Mouse (Mus musculus) heart, embryonic 16.5 days (tissue): ENCODE measurements around the gene Gprc5b. TPM values are rescaled to one million over a fixed set of nuclear protein-coding genes. Genes with fewer than 3 reads are reported as not detected.

Experiments
- ATAC-seq: fragments of 200-750 bp; cut with Nextera tagmentation; replicated peaks from 2 replicates; pipeline ENCODE4 v1.8.0; 2017; ENCODE audit warnings: moderate number of reproducible peaks; ENCODE audit not compliant: insufficient read depth, low FRiP score; ENCODE audit errors: extremely low read depth
- H3K27ac ChIP-seq: fragments of 300-500 bp; sonication (generic); 2 replicates; pipeline ENCODE4 v1.5.1; 2014; ENCODE audit warnings: mild to moderate bottlenecking, low read length, control low read depth, moderate library complexity
- H3K27me3 ChIP-seq: fragments of 300-500 bp; sonication (generic); 2 replicates; pipeline ENCODE4 v1.6.1; 2014; ENCODE audit warnings: low read length, mixed read lengths; ENCODE audit not compliant: control insufficient read depth, insufficient read depth
- H3K36me3 ChIP-seq: fragments of 300-500 bp; sonication (generic); 2 replicates; pipeline ENCODE4 v1.6.1; 2014; ENCODE audit not compliant: control insufficient read depth, insufficient read depth
- H3K4me1 ChIP-seq: fragments of 300-500 bp; sonication (generic); 2 replicates; pipeline ENCODE4 v1.6.1; 2014; ENCODE audit warnings: low read length, mixed read lengths; ENCODE audit not compliant: control insufficient read depth, insufficient read depth
- H3K4me2 ChIP-seq: fragments of 300-500 bp; sonication (generic); 2 replicates; pipeline ENCODE4 v1.6.1; 2014; ENCODE audit warnings: low read depth, mild to moderate bottlenecking, control low read depth, low read length
- H3K4me3 ChIP-seq: fragments of 300-500 bp; sonication (generic); 2 replicates; pipeline ENCODE4 v1.5.1; 2014; ENCODE audit warnings: mild to moderate bottlenecking, control low read depth, low read length
- H3K9ac ChIP-seq: fragments of 300-500 bp; sonication (generic); 2 replicates; pipeline ENCODE4 v1.6.1; 2014; ENCODE audit warnings: low read length, control low read depth
- H3K9me3 ChIP-seq: fragments of 300-500 bp; sonication (generic); replicated peaks from 2 replicates; pipeline ENCODE4 v1.6.1; 2016; ENCODE audit warnings: low read length; ENCODE audit not compliant: control insufficient read depth
- WGBS: fragments of 180-500 bp; shearing (Covaris S2); extraction: QIAGEN DNeasy Blood & Tissue Kit; methylation state at CpG from one replicate; pipeline ENCODE4 v1.1.7; 2014; 5-methylcytosine and 5-hydroxymethylcytosine counted together
- polyA plus RNA-seq: library from polyadenylated mRNA; unstranded; fragments of >200 nt; fragmentation: Nextera tagmentation; extraction: Ambion mirVana; gene quantifications from 2 replicates; pipeline ENCODE4 v1.2.1, GENCODE M21; 2015

The Gprc5b gene
- polyA plus RNA-seq, 1 experiment from 2014 or later = 5.3 TPM

GRCm38 (mm10) chr7:118931502-118932395 lies 63.3 kb downstream of the Gprc5b start:
- no peaks in the 10 kb centered on the region for H3K9me3 ChIP-seq
- no peaks in the 10 kb centered on the region for H3K36me3 ChIP-seq
- H3K27me3 ChIP-seq = no peaks in the 10 kb centered on the region
- peaks cover 16% of the 10 kb centered on the region for H3K4me1 ChIP-seq
- no peak overlapping the region for H3K27ac ChIP-seq
- H3K4me3 ChIP-seq = no peak overlapping the region
- no peak for ATAC-seq
- H3K9ac ChIP-seq = no peak overlapping the region
- H3K4me2 ChIP-seq = no peak overlapping the region
- WGBS = 75% methylated on average over 17 of the region's 17 CpGs

- H3K9me3 ChIP-seq = no peaks in the 10 kb centered on the region
- H3K36me3 ChIP-seq = no peaks in the 10 kb centered on the region
- H3K4me3 ChIP-seq = no peak overlapping the region
- no peaks in the 10 kb centered on the region for H3K27me3 ChIP-seq
- H3K27ac ChIP-seq = peak overlapping the region; percentile 67
- H3K9ac ChIP-seq = peak overlapping the region; percentile 36; the same call in 1 of the 2 replicates
- H3K4me1 ChIP-seq = peaks cover 16% of the 10 kb centered on the region
- WGBS = 9% methylated on average over 16 of the region's 16 CpGs
- peak; percentile 83 for ATAC-seq
- H3K4me2 ChIP-seq = peak overlapping the region; percentile 51
These were observed 65.3 kb downstream of the Gprc5b start for GRCm38 (mm10) chr7:118929601-118930311.

- Histone ChIP-seq H3K4me2 (no peak overlapping the region), H3K9ac (no peak overlapping the region), H3K9me3 (no peaks in the 10 kb centered on the region), H3K4me3 (no peak overlapping the region), H3K27me3 (no peaks in the 10 kb centered on the region), H3K27ac (no peak overlapping the region), H3K36me3 (no peaks in the 10 kb centered on the region), H3K4me1 (peaks cover 16% of the 10 kb centered on the region)
- WGBS = 55% methylated on average over 8 of the region's 8 CpGs
- no peak for ATAC-seq
These were observed 66.1 kb downstream of the Gprc5b start for GRCm38 (mm10) chr7:118928916-118929315.

- no peak overlapping the region for H3K9ac ChIP-seq
- no peak overlapping the region for H3K4me3 ChIP-seq
- no peak for ATAC-seq
- H3K4me1 ChIP-seq = peaks cover 16% of the 10 kb centered on the region
- no peaks in the 10 kb centered on the region for H3K36me3 ChIP-seq
- H3K27ac ChIP-seq = no peak overlapping the region
- WGBS = 87% methylated on average over 3 of the region's 3 CpGs
- H3K4me2 ChIP-seq = no peak overlapping the region
- H3K9me3 ChIP-seq = no peaks in the 10 kb centered on the region
- H3K27me3 ChIP-seq = no peaks in the 10 kb centered on the region
These were observed 66.7 kb downstream of the Gprc5b start for GRCm38 (mm10) chr7:118928316-118928715.

- no peak overlapping the region for H3K4me2 ChIP-seq
- no peaks in the 10 kb centered on the region for H3K27me3 ChIP-seq
- WGBS = 87% methylated on average over 2 of the region's 2 CpGs
- H3K9ac ChIP-seq = no peak overlapping the region
- no peaks in the 10 kb centered on the region for H3K36me3 ChIP-seq
- H3K9me3 ChIP-seq = no peaks in the 10 kb centered on the region
- H3K4me1 ChIP-seq = peaks cover 16% of the 10 kb centered on the region
- no peak for ATAC-seq
- H3K4me3 ChIP-seq = no peak overlapping the region
- H3K27ac ChIP-seq = no peak overlapping the region
These were observed 67.7 kb downstream of the Gprc5b start for GRCm38 (mm10) chr7:118927279-118927678.

GRCm38 (mm10) chr7:118926516-118927260 lies 68.3 kb downstream of the Gprc5b start:
- no peaks in the 10 kb centered on the region for H3K27me3 ChIP-seq
- no peak for ATAC-seq

GRCm38 (mm10) chr7:118925547-118925946 lies 69.5 kb downstream of the Gprc5b start:
- Histone ChIP-seq H3K27ac (no peak overlapping the region), H3K9ac (no peak overlapping the region), H3K4me3 (no peak overlapping the region), H3K4me2 (no peak overlapping the region), H3K36me3 (no peaks in the 10 kb centered on the region), H3K4me1 (peaks cover 15% of the 10 kb centered on the region), H3K27me3 (no peaks in the 10 kb centered on the region), H3K9me3 (no peaks in the 10 kb centered on the region)
- ATAC-seq = no peak
- 65% methylated on average over 3 of the region's 3 CpGs for WGBS

More at GRCm38 (mm10) chr7:118926516-118927260, 68.3 kb downstream of the Gprc5b start:
- Histone ChIP-seq H3K4me2 (no peak overlapping the region), H3K9ac (no peak overlapping the region), H3K36me3 (no peaks in the 10 kb centered on the region), H3K4me3 (no peak overlapping the region), H3K4me1 (peaks cover 16% of the 10 kb centered on the region), H3K27ac (no peak overlapping the region), H3K9me3 (no peaks in the 10 kb centered on the region)
- 81% methylated on average over 6 of the region's 6 CpGs for WGBS

GRCm38 (mm10) chr7:118922441-118923202 lies 72.4 kb downstream of the Gprc5b start:
- no peak overlapping the region for H3K9ac ChIP-seq
- 52% methylated on average over 4 of the region's 4 CpGs for WGBS
- no peaks in the 10 kb centered on the region for H3K4me1 ChIP-seq
- no peaks in the 10 kb centered on the region for H3K9me3 ChIP-seq
- H3K4me3 ChIP-seq = no peak overlapping the region
- no peak overlapping the region for H3K4me2 ChIP-seq
- peak overlapping the region; percentile 2 for H3K27ac ChIP-seq
- no peaks in the 10 kb centered on the region for H3K36me3 ChIP-seq
- no peaks in the 10 kb centered on the region for H3K27me3 ChIP-seq
- peak; percentile 70; the same call in 1 of the 2 replicates for ATAC-seq
